Mouse (Mus musculus) testis, adult 2 months (tissue): ENCODE data around the gene Tbc1d10a. TPM values are rescaled to one million over a fixed set of nuclear protein-coding genes. Genes with fewer than 3 reads are reported as not detected.

Experiments used
- H3K27ac ChIP-seq: fragments of 200-500 bp; 2 replicates; pipeline ENCODE4 v1.5.1; 2012; ENCODE audit warnings: low read depth, low read length; ENCODE audit not compliant: control insufficient read depth, insufficient read depth
- H3K27me3 ChIP-seq: fragments of 200-500 bp; 2 replicates; pipeline ENCODE4 v1.6.1; 2012; ENCODE audit warnings: mild to moderate bottlenecking, low read length, moderate library complexity; ENCODE audit not compliant: control insufficient read depth, insufficient read depth
- H3K36me3 ChIP-seq: fragments of 200-500 bp; 2 replicates; pipeline ENCODE4 v1.6.1; 2012; ENCODE audit warnings: mild to moderate bottlenecking, low read length; ENCODE audit not compliant: control insufficient read depth, insufficient read depth
- H3K4me1 ChIP-seq: fragments of 200-500 bp; 2 replicates; pipeline ENCODE4 v1.6.1; 2012; ENCODE audit warnings: low read length; ENCODE audit not compliant: control insufficient read depth, insufficient read depth
- H3K4me3 ChIP-seq: fragments of 200-500 bp; 2 replicates; pipeline ENCODE4 v1.5.1; 2012; ENCODE audit warnings: low read depth, mild to moderate bottlenecking, low read length, moderate library complexity, mixed read lengths; ENCODE audit not compliant: control insufficient read depth
- CTCF ChIP-seq: fragments of 200-500 bp; IDR thresholded peaks from 2 replicates; pipeline ENCODE4 v1.5.1; 2012; ENCODE audit warnings: low read depth, mild to moderate bottlenecking, inconsistent platforms, low read length, moderate library complexity; ENCODE audit not compliant: control insufficient read depth, insufficient read depth, insufficient replicate concordance
- POLR2A ChIP-seq: fragments of 200-500 bp; IDR thresholded peaks from 2 replicates; pipeline ENCODE4 v1.6.1; 2012; ENCODE audit warnings: low read depth, mild to moderate bottlenecking, inconsistent platforms, low read length, moderate library complexity; ENCODE audit not compliant: control insufficient read depth
- polyA plus RNA-seq: library from polyadenylated mRNA; depleted of rRNA; stranded (reverse); fragments of >200 nt; gene quantifications from 2 replicates; pipeline ENCODE4 v1.2.3, GENCODE M21; 2012

The Tbc1d10a gene
- polyA plus RNA-seq, 1 experiment: 40.6 TPM

- Histone ChIP-seq H3K27ac (no peak overlapping the region), H3K4me3 (no peak overlapping the region), H3K27me3 (no peaks in the 10 kb centered on the region), H3K36me3 (no peaks in the 10 kb centered on the region), H3K4me1 (peaks cover 3% of the 10 kb centered on the region; the same call in 1 of the 2 replicates)
- TF ChIP-seq POLR2A (no peak), CTCF (no peak)
These were observed 66.3 kb downstream of the Tbc1d10a start for GRCm38 (mm10) chr11:4252886-4253285.

- TF ChIP-seq CTCF (no peak), POLR2A (no peak)
These were observed 70.4 kb downstream of the Tbc1d10a start, which contains the start of gene Lif for GRCm38 (mm10) chr11:4256846-4257607. TSS of gene Lif (plus strand) at chr11:4257557.

GRCm38 (mm10) chr11:4257756-4258155 is 71.2 kb downstream of the Tbc1d10a start:
- no peaks in the 10 kb centered on the region for H3K36me3 ChIP-seq
- H3K27ac ChIP-seq: no peak overlapping the region
- no peak for TF ChIP-seq POLR2A
- no peaks in the 10 kb centered on the region; the same call in 1 of the 2 replicates for H3K4me1 ChIP-seq
- no peaks in the 10 kb centered on the region for H3K27me3 ChIP-seq
- no peak overlapping the region for H3K4me3 ChIP-seq

More at GRCm38 (mm10) chr11:4256846-4257607, 70.4 kb downstream of the Tbc1d10a start, which contains the start of gene Lif:
- no peaks in the 10 kb centered on the region for H3K27me3 ChIP-seq
- H3K36me3 ChIP-seq: no peaks in the 10 kb centered on the region
- H3K4me3 ChIP-seq: no peak within 1 kb of the TSS
- H3K4me1 ChIP-seq: no peaks in the 10 kb centered on the region; the same call in 1 of the 2 replicates
- no peak within 1 kb of the TSS for H3K27ac ChIP-seq

DNA sequence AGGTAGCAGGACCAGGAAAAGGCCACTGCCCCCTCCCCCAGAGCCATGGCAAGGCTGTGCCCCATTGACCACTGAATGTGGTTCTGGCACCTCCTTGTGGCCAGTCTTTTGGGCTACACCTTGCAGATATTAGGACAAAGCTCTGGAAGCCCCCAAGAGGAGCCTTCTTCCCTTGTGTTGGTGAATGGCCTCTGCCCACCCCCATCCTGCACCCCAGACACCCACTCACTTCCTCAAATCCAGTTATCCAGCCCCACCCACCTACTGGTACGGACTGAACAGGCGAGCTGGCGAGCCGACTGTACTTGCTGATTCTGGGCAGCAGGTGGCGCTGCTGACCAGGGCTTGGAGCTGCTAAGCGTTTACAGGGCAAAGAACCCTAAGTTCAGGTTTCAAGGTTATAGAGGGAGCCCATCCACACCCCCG is 72.1 kb downstream of the Tbc1d10a start:
- no peak overlapping the region for H3K4me3 ChIP-seq
- H3K27ac ChIP-seq: no peak overlapping the region
- H3K36me3 ChIP-seq: no peaks in the 10 kb centered on the region
- no peaks in the 10 kb centered on the region; the same call in 1 of the 2 replicates for H3K4me1 ChIP-seq
- TF ChIP-seq POLR2A (no peak), CTCF (peak; percentile 95)
- H3K27me3 ChIP-seq: no peaks in the 10 kb centered on the region

DNA sequence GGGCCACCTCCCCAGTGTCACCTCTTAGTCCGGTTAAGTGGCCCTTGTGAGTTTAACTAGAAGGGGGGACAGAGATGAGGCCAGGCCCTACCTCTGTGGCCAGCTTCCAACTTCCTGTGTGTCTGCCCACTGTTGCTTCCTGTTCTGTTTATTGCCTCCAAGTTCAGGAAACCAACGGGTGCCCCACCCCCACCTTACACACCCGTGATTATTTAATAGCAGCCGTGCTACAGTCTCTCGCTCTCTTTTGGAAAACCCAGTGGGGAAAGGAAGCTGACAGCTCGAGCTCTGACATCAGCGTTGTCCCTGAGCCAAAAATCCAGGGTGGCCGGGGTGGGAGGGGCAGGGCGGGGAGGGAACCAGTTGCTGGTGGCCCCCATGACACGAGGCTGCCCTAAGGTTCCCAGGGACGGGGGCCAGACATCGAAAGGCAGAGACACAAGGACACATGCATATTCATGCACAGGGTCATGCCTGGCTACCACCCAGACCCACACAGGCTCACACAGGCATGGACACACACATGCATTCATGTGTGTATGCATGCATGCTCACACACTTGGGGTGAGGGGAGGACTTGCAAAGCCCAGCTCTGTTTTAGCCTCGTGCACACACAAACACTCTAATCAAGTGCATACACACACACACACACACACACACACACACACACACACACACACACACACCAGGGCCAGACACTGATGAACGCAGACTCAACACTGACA is 74.0 kb downstream of the Tbc1d10a start:
- Histone ChIP-seq H3K36me3 (no peaks in the 10 kb centered on the region), H3K27me3 (no peaks in the 10 kb centered on the region), H3K4me3 (no peak overlapping the region), H3K4me1 (no peaks in the 10 kb centered on the region; the same call in 1 of the 2 replicates), H3K27ac (no peak overlapping the region)
- no peak for TF ChIP-seq POLR2A

DNA sequence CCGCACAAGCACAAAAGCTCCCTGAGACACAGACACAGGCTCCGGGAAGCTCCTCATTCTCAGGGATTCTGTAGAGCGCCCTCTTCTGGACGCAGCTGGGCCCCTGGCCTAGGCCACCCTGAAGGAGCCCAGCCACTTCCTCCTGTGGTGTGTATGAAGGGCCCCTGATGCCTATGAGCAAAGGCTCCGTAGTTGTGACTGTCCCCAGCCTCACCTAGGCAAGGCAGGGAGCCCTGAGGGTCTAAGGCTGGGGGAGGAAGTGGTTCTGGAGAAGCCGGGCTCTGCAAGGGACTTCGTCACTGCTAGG is 74.6 kb downstream of the Tbc1d10a start:
- H3K36me3 ChIP-seq: no peaks in the 10 kb centered on the region
- H3K4me3 ChIP-seq: no peak overlapping the region
- H3K27me3 ChIP-seq: no peaks in the 10 kb centered on the region
- no peak overlapping the region for H3K27ac ChIP-seq
- peak; percentile 41; the same call in 1 of the 2 replicates for TF ChIP-seq CTCF
- TF ChIP-seq POLR2A: no peak
- peaks cover 2% of the 10 kb centered on the region; the same call in 1 of the 2 replicates for H3K4me1 ChIP-seq

- no peaks in the 10 kb centered on the region; the same call in 1 of the 2 replicates for H3K27me3 ChIP-seq
- no peak overlapping the region for H3K27ac ChIP-seq
- TF ChIP-seq POLR2A: no peak
- TF ChIP-seq CTCF: no peak
- no peaks in the 10 kb centered on the region for H3K36me3 ChIP-seq
- no peak overlapping the region for H3K4me3 ChIP-seq
- H3K4me1 ChIP-seq: peaks cover 8% of the 10 kb centered on the region; the same call in 1 of the 2 replicates
These were observed 75.4 kb downstream of the Tbc1d10a start for GRCm38 (mm10) chr11:4261969-4262368.
